Mouse (Mus musculus) neutrophil, adult 5-6 weeks (primary cell): ENCODE measurements at regions not wholly inside any gene's neighbourhood (a gene's known extent, or its start where the extent isn't known, plus 50 kb on each side); places are given as distances from the start of the nearest gene placed in this dataset.
"Not testable (repeated sequence)": the region's sequence is repeated elsewhere in the genome, so short reads cannot be mapped to it uniquely, and the experiment has no call there.

Experiments used
- ATAC-seq: fragments of 151-379, 151-347 bp; 2 replicates; pipeline ENCODE4 v1.8.0; 2017; ENCODE audit warnings: mild to moderate bottlenecking, moderate TSS enrichment; ENCODE audit not compliant: insufficient number of reproducible peaks, poor library complexity, low FRiP score, severe bottlenecking; ENCODE audit errors: extremely low read depth

DNA sequence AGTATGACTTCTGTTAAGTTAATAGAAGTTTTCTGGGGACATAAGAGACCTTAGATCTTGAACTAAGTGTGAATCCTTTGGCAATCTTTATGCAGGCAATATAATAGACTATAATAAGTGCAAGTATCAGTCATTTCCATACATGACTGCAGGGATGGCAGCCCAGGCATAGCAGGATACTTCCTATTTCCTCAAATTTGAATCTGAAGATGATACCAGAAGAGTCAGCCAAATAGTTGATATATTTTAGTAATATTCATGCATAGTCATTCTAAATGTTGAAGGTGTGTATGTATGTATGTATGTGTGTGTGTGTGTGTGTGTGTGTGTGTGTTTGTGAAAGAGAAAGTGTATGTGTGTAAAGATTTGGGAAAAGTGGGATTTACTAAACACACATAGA is 64.3 kb downstream of the Prl2c2 start:
- not testable (repeated sequence) for ATAC-seq

DNA sequence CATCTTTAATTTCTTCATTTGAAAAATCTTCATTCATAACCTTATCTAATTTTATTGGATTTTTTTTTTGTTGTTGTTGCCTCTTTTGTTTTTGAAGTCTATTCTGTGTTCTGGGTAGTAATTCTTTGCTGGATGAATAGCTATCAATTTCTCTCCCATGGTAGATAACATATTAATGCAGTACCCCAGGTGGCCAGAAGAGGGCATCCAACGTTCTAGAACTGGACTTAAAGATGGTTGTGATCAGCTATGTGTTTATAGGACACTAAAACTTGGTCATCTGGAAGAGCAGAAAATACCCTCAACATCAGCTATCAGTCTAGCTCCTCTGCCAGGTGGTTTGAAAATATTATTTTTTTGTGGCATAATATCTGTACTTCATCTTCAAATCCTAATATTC is 70.1 kb downstream of the Prl2c2 start:
- ATAC-seq = not testable (repeated sequence)

DNA sequence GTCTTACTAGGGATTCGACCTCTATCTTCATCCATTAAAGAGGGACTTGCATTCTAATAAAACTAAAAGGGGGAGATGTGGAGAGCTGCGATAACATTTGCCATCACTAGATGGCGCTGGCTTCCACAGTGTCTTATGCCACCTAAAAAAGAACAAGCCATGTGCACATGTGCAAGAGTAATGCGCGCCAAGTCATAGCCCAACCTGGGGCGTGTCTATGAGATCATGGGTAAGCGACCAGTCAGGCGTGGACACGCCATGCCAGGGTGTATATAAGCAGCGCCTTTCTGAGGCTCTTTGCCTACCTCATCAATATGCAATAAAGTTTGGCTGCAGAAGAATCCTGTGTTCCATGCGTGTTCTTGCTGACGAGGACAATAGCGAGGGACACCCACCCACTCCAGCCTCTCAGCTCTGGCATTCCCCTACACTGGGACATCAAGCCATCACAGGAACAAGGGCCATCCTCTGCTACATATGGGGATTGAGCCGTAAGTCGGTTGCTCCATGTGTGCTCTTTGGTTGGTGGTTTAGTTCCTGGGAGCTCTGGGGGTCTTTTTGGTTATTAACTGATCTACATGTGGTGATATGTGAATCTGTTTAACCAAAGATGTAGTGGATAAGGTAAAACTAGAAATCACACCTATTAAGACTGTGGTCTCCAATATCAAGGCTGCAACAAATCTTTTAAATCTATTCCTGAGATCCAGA is 73.1 kb downstream of the Prl2c2 start:
- not testable (repeated sequence) for ATAC-seq

DNA sequence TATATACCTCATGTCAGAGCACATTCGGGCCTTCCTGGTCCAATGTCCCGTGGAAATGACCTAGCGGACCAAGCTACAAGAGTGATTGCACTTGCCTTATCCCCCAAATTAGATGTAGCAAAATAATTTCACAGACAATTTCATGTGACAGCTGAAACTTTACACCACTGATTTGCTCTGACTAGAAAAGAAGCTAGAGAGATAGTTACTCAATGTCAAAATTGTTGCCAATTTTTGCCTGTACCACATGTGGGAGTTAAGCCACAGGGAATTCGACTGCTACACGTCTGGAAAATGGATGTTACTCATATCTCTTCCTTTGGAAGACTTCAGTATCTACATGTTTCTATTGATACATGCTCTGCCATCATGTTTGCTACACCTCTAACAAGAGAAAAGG is 74.6 kb downstream of the Prl2c2 start:
- ATAC-seq = no peak

DNA sequence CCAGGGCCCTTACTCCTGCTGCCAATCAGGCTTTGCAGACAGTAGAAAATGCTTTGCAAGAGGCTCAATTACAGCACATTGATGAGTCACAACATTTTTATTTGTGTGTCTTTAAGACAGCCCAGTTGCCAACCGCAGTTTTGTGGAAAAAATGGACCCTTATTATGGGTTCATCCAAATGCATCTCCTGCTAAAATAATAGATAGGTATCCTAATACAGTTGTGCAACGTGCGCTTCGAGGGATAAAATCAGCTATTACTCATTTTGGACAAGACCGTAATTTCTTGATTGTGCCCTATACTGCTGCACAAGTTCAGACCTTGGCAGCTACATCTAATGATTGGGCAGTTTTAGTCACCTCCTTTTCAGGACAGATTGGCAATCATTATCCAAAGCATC is 75.4 kb downstream of the Prl2c2 start:
- no peak for ATAC-seq

DNA sequence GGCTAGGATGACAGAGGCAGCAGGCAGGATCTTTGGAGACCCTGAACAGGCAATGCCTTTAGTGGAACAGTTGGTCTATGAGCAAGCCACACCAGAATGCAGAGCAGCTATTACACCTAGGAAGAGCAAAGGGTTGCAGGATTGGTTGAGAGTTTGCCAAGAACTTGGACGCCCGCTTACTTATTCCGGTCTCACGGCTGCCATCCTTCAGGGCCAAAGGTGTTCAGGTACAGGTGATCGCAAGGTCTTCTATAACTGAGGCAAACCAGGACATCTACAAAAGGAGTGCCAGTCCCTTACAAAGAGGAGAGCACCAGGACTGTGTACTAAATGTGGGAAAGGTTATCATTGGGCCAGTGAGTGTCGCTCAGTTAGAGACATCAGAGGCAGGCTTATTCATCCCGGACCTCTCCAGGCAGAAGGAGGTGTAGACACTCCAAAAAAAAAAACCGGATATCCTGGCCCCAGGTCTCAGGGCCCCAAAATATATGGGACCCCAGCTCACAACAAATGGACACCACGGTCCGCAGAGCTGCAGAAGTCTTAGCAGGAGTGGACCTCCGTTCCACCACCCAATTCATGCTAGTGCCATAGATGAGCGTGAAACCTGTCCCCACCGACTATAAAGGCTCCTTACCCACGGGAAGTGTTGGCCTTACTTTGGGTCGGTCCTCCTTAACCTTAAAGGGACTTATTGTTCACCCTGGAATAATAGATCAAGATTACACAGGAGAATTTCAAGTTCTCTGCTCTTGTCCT is 77.4 kb downstream of the Prl2c2 start:
- no peak for ATAC-seq

DNA sequence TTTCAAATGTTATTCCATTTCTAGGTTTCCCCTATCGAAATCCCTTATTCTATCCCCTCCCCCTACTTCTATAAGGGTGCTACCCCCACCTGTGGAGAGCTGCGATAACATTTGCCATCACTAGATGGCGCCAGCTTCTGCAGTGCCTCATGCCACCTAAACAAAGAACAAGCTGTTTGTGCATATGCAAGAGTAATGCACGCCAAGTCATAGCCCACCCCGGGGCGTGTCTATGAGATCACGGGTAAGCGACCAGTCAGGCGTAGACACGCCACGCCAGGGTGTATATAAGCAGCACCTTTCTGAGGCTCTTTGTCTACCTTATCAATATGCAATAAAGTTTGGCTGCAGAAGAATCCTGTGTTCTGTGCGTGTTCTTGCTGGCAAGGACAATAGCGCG is 79.6 kb downstream of the Prl2c2 start:
- ATAC-seq = no peak

DNA sequence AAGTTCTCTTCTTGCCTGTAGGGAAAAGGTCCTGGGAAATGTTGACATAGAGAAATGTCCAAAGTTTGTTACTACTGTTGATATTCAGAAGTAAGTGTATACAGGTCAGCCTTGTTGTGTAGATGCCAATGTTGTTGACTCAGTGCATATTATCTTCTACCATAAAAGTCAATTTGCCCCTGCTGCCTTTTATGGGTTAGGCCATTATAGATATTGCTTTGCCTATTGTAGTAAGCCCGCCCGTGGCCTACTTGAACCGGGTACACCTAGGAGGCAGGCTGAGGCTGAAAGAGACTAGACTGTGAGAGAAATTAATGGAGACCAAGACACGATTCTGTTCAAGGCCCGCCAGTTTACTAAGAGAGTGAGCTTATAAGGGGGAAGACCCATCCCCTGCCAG is 92.3 kb downstream of the Prl2c2 start:
- no peak for ATAC-seq

DNA sequence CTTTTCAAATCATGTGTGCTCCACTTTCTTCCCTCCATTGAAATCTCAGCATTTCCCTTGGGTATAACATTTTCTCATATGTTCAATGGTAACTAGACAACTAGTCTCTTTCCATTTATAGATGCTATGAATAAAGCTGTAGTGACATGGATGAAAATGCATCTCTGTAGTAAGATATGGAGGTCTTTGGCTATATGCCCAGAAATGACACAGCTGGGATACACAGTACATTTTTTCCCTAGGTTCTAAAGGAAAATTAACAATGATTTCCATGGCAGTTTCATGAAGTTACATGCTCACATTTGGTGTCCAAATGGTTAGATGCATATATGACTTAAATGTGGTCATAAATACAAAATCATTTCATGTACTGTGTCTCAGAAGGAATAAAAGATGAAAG is 99.0 kb downstream of the Prl2c2 start:
- ATAC-seq = no peak

DNA sequence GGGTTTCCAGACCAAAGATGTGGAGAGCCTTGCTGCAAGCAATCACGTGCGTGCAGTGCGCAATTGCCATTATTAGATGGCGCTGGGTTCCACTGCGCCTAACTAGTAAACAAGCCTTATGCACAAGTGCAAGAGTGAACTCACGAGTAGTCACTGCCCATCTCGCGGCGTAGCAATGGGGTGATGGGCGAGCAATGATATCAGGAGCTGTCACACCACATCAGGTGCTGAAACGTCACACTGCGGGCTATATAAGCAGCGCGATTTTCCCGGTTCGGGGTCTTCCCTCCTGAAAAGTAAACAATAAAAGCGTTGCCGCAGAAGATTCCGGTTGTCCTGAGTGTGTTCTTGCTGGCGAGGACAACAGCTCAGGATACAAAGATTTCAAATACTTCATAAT is 89.8 kb upstream of the Prl2c3 start:
- not testable (repeated sequence) for ATAC-seq

DNA sequence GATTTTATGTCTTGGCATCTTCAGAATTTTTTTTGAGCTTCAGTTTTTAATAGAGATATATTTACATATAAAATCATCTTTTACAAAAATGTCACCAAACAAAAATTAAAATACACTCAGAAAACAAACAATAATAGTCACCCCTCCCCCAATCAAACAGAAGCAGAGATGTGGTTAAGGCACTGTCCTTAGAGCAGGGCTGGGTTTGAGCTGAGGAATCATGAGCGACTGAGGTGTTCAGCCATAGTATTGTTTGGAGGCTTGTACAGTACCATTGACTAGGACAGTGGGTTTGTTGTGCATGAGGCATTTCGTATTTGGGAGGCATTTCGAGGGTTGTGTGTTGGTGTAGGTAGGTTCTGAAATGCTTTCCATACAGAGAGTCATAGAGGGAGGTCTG is 79.6 kb upstream of the Prl2c3 start:
- not testable (repeated sequence) for ATAC-seq

DNA sequence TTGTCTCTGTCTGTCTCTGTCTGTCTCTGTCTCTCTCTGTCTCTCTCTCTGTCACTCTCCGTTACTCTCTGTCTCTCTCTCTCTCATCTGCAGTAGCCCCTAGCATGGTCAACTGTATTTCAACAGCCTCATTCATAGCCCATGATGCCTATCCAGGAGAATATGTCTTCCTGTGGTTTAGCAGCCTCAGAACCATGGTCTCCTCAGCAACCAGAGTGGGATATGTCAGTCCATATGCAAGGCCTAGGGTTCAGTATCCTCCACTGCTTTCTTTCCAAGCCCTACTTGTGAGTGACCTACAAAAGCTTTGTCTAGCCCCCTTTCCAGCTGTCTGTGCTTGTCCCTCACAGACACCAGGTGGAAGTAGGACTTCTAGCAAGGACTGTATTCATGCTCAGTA is 65.1 kb upstream of the Prl2c3 start:
- ATAC-seq = not testable (repeated sequence)

DNA sequence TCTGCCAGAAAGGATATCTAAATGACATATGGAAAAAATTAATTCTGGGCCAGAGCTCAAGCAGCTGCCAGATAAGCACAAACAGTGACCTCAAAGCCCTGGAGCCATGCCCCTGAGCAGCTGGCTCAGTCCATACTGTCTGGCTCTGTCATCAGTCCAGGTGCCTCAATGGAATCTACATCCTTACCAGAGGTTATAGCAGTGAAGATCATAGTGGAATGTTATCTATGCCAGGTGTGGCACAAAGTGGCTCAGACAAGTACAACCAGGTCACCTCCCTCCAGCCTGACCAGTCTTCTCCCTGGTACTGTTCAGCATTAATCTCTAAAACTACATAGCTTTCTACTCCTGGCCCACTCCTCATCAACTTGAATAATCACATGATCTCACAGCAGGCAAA is 64.4 kb upstream of the Prl2c3 start:
- ATAC-seq = 0 out of 2 replicates have a peak, but pooled peaks have one; percentile 18

DNA sequence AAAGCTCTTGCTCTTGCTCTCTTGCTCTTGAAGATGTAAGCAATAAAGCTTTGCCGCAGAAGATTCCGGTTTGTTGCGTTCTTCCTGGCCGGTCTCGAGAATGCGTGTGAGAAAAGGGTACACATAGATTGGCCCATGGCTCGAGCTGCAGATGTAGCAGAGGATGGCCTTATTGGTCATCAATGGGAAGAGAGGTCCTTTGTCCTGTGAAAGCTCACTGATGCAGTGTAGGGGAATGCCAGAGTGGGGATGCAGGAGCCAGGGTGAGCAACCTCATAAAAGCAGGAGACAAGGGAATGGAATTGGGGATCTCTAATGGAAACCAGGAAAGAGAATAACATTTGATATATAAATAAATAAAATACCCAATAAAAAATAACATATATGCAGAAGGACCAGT is 63.7 kb upstream of the Prl2c3 start:
- not testable (repeated sequence) for ATAC-seq

DNA sequence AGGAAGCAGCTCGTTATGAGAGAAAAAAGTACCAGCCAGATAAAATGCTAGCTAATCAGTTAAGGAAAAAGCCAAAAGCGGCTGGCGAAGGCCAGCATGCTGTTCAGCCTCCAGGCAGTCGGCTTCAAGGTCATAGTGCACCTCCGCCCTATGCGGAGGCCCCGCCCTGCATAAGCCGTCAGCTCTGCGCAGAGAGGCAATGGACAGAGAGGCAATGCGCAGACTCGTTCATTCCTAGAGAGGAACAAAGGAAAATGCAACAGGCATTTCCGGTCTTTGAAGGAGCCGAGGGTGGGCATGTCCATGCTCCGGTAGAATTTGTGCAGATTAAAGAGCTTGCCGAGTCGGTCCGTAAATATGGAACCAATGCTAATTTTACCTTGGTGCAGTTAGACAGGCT is 61.1 kb upstream of the Prl2c3 start:
- ATAC-seq = not testable (repeated sequence)

DNA sequence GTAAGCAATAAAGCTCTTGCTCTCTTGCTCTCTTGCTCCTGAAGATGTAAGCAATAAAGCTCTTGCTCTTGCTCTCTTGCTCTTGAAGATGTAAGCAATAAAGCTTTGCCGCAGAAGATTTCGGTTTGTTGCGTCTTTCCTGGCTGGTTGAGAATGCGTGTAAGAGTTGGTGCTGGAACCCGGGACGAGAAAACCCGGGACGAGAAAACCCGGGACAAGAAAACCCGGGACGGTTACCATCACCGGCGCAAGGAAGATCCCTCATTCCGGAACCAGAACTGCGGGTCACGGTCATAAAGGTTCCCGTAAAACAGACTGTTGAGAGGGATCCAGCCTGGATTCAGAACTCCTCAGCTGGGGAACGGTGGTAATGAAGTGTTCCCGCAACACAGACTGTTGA is 60.1 kb upstream of the Prl2c3 start:
- ATAC-seq = not testable (repeated sequence)
